Mouse (Mus musculus) intestine, embryonic 16.5 days (tissue): ENCODE data around the gene Atp4b. TPM values are rescaled to one million over a fixed set of nuclear protein-coding genes. Genes with fewer than 3 reads are reported as not detected.

ENCODE experiments used
- ATAC-seq: fragments of 200-750 bp; cut with Nextera tagmentation; 2 replicates; pipeline ENCODE4 v1.8.0; 2017; ENCODE audit warnings: moderate TSS enrichment, moderate library complexity
- H3K27ac ChIP-seq: fragments of 300-500 bp; sonication (generic); 2 replicates; pipeline ENCODE4 v1.5.1; 2014; ENCODE audit warnings: mild to moderate bottlenecking, low read length
- H3K27me3 ChIP-seq: fragments of 300-500 bp; sonication (generic); replicated peaks from 2 replicates; pipeline ENCODE4 v1.6.1; 2014; ENCODE audit warnings: low read length, control low read depth, mixed read lengths; ENCODE audit not compliant: control insufficient read depth, insufficient read depth
- H3K36me3 ChIP-seq: fragments of 300-500 bp; sonication (generic); 2 replicates; pipeline ENCODE4 v1.6.1; 2014; ENCODE audit warnings: low read length, control low read depth; ENCODE audit not compliant: control insufficient read depth, insufficient read depth
- H3K4me1 ChIP-seq: fragments of 300-500 bp; sonication (generic); 2 replicates; pipeline ENCODE4 v1.6.1; 2014; ENCODE audit warnings: low read length, control low read depth, mixed read lengths; ENCODE audit not compliant: control insufficient read depth, insufficient read depth
- H3K4me2 ChIP-seq: fragments of 300-500 bp; sonication (generic); 2 replicates; pipeline ENCODE4 v1.6.1; 2014; ENCODE audit warnings: low read depth, low read length, control low read depth
- H3K4me3 ChIP-seq: fragments of 300-500 bp; sonication (generic); 2 replicates; pipeline ENCODE4 v1.5.1; 2014; ENCODE audit warnings: mild to moderate bottlenecking, low read length
- H3K9ac ChIP-seq: fragments of 300-500 bp; sonication (generic); 2 replicates; pipeline ENCODE4 v1.6.1; 2014; ENCODE audit warnings: low read depth, low read length
- H3K9me3 ChIP-seq: fragments of 300-500 bp; sonication (generic); 2 replicates; pipeline ENCODE4 v1.6.1; 2016; ENCODE audit warnings: low read length, control low read depth; ENCODE audit not compliant: control insufficient read depth
- WGBS: fragments of 180-500 bp; shearing (Covaris S2); extraction: QIAGEN DNeasy Blood & Tissue Kit; methylation state at CpG from one replicate; pipeline ENCODE4 v1.1.7; 2014; 5-methylcytosine and 5-hydroxymethylcytosine counted together
- polyA plus RNA-seq: library from polyadenylated mRNA; unstranded; fragments of >200 nt; fragmentation: Nextera tagmentation; extraction: Ambion mirVana; gene quantifications from 2 replicates; pipeline ENCODE4 v1.2.1, GENCODE M21; 2015

Gene Atp4b
- polyA plus RNA-seq, 1 experiment from 2014 or later, result not detected

DNA sequence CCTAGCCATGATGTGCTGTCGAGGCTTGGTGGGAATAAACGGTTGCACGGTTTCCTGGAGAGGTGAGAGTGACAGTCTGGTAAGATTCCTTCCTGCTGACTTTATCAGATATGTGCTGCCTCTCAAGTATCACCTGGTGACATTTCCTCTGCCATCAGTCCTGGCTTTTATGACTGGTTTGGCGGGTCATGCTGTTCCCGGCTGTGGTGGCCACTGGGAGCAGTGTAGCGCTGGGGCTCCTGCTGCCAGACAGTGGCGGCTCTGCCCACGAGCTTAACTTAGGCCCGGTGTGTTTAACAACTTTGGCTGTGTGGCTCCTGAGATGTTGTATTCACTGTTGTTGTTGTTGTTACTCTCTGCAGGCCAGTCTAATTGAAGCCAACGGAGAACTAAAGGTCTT is 39.9 kb downstream of the Atp4b start:
- no peak overlapping the region for H3K9ac ChIP-seq
- H3K9me3 ChIP-seq, result no peaks in the 10 kb centered on the region
- H3K4me3 ChIP-seq, result no peak overlapping the region
- no peak overlapping the region for H3K27ac ChIP-seq
- H3K4me1 ChIP-seq, result peaks cover 2% of the 10 kb centered on the region; the same call in 1 of the 2 replicates
- WGBS, result 66% methylated on average over 10 of the region's 10 CpGs
- no peak overlapping the region for H3K4me2 ChIP-seq
- no peaks in the 10 kb centered on the region for H3K27me3 ChIP-seq
- peaks cover 34% of the 10 kb centered on the region for H3K36me3 ChIP-seq
- ATAC-seq, result no peak

DNA sequence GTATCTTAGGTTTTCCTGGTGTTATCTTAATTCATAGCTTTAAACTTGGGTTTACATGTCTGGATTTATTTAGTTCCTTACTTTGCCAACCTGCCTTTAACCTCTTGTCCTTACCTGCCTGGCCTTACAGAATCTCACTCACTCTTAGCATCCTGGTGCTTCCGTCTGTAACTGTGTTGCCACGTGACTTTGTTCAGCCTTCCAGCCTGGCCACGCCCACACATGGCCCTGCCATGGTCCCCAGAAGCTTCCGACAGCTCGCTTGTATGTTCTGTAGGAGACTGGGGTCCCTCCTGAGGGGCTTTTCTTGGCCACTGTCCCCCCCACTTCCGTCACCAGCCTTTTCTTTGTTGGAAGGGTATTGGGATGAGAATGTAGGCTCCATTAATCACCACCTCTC is 40.4 kb downstream of the Atp4b start:
- no peaks in the 10 kb centered on the region for H3K27me3 ChIP-seq
- H3K4me2 ChIP-seq, result no peak overlapping the region
- peaks cover 30% of the 10 kb centered on the region for H3K36me3 ChIP-seq
- H3K9me3 ChIP-seq, result no peaks in the 10 kb centered on the region
- peaks cover 7% of the 10 kb centered on the region for H3K4me1 ChIP-seq
- H3K9ac ChIP-seq, result no peak overlapping the region
- H3K27ac ChIP-seq, result no peak overlapping the region
- 75% methylated on average over 6 of the region's 6 CpGs for WGBS
- no peak for ATAC-seq
- H3K4me3 ChIP-seq, result no peak overlapping the region

- Histone ChIP-seq H3K27me3 (no peaks in the 10 kb centered on the region), H3K4me3 (no peak overlapping the region), H3K27ac (no peak overlapping the region), H3K9ac (no peak overlapping the region), H3K4me1 (peaks cover 7% of the 10 kb centered on the region), H3K4me2 (no peak overlapping the region), H3K9me3 (no peaks in the 10 kb centered on the region), H3K36me3 (peaks cover 13% of the 10 kb centered on the region)
- ATAC-seq, result no peak
- 80% methylated on average over 4 of the region's 4 CpGs for WGBS
Observed at GRCm38 (mm10) chr8:13353883-13354282, 42.7 kb downstream of the Atp4b start.

DNA sequence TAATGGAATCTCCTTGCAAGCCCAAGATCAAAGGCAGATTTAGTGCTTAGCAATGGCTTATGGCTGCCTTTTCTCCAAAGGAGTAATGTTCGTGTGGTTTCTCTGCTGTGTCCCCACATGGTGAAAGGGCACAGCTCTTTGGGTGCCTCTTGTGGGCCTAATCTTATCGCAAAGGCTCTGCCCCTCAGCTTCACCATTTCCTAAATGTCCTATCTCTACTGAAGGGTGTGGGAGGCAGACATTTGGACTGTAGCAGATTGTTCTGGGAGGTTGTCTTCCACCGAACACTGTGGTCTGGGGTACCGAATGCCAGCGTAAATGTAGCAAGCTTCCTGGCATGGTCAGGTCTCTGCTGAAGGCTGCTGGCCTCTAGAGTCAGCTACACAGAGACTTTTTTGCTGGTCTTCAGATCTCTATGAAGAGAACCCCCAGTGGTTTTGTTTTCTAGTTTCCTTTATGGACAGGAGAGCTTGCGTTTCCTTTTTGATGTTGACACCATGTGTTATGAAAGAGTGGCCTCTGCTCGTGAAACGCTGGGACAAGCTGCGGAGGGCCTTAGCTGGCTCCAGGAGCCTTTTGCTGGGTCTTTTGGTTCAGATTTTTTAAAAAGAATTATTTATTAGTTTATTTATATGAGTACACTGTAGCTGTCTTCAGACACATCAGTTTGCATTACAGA is 43.3 kb downstream of the Atp4b start:
- WGBS, result 86% methylated on average over 9 of the region's 9 CpGs
- Histone ChIP-seq H3K27me3 (no peaks in the 10 kb centered on the region), H3K4me1 (peaks cover 7% of the 10 kb centered on the region), H3K9ac (no peak overlapping the region), H3K36me3 (peaks cover 10% of the 10 kb centered on the region), H3K4me2 (no peak overlapping the region), H3K9me3 (no peaks in the 10 kb centered on the region), H3K4me3 (no peak overlapping the region), H3K27ac (no peak overlapping the region)
- ATAC-seq, result no peak

DNA sequence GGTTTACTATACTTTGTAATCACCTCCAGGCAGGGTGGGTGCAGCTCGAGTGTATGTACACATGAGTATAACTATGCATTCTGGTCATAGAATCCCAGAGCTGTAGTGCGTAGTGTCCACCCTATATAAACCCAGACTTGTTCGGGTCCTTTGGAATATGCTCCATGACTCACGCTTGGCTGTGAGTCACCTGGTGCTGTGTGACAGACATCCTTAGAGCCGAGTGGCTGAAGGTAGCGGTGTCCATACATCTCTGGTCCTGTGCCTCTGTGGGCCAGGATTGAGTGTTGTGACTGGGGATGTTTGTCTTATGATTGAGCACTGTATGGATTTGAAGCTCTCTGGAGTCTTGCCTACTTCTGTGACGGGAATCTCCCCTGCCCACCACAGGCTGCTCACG is 44.0 kb downstream of the Atp4b start:
- H3K9me3 ChIP-seq, result no peaks in the 10 kb centered on the region
- peaks cover 10% of the 10 kb centered on the region for H3K36me3 ChIP-seq
- WGBS, result 80% methylated on average over 8 of the region's 8 CpGs
- no peak overlapping the region for H3K27ac ChIP-seq
- peaks cover 7% of the 10 kb centered on the region for H3K4me1 ChIP-seq
- ATAC-seq, result no peak
- H3K4me2 ChIP-seq, result no peak overlapping the region
- no peaks in the 10 kb centered on the region for H3K27me3 ChIP-seq
- no peak overlapping the region for H3K9ac ChIP-seq
- H3K4me3 ChIP-seq, result no peak overlapping the region

DNA sequence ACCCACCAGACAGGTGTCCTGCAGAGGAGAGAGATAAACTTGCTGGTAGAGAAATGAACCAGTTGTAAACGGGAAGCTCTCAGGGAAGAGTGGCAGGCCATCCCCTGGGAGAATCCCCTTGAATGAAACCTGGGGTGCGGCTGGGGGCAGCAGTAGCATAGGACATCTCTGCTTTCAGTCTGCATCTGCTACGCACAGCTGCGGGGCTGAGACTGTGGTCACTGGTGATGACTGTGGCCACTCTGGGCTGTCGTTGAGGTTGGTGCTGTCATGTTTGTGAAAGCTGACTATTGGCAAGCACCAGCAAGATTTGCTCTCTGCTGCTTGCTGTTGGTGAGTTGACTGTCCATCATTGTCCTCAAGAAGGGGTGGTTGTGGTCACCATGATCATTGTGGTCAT is 45.0 kb downstream of the Atp4b start:
- ATAC-seq, result no peak
- no peak overlapping the region for H3K4me2 ChIP-seq
- H3K9ac ChIP-seq, result no peak overlapping the region
- 77% methylated on average over 5 of the region's 5 CpGs for WGBS
- H3K27me3 ChIP-seq, result no peaks in the 10 kb centered on the region
- no peak overlapping the region for H3K27ac ChIP-seq
- no peaks in the 10 kb centered on the region for H3K9me3 ChIP-seq
- peaks cover 11% of the 10 kb centered on the region for H3K36me3 ChIP-seq
- H3K4me1 ChIP-seq, result peaks cover 7% of the 10 kb centered on the region
- no peak overlapping the region for H3K4me3 ChIP-seq

DNA sequence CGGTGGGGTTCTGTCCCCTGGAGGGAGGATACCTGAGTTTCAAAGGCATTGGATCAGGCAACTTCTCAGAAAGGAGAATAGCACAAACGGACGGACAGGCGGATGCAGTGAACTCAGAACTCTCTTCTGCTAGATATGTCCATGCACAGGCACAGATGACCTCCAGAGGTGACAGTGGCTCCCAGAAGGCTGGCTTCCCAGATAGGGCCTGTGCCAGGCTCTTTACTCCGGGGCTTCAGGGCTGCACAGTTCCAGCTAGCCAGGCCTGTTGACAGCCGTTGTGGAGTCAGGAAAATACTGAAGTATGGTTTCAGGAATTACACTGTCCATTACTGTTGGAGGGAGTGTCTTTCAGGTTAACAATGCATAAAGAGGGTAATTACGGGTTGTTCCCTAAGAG is 46.6 kb downstream of the Atp4b start:
- 87% methylated on average over 7 of the region's 7 CpGs for WGBS
- no peak for ATAC-seq

GRCm38 (mm10) chr8:13343134-13343533 is 53.5 kb downstream of the Atp4b start:
- no peak for ATAC-seq
- Histone ChIP-seq H3K27me3 (no peaks in the 10 kb centered on the region), H3K9me3 (no peaks in the 10 kb centered on the region), H3K27ac (no peak overlapping the region), H3K4me2 (no peak overlapping the region), H3K36me3 (peaks cover 15% of the 10 kb centered on the region; the same call in 1 of the 2 replicates), H3K4me3 (no peak overlapping the region), H3K9ac (no peak overlapping the region), H3K4me1 (peaks cover 11% of the 10 kb centered on the region)
- WGBS, result 91% methylated on average over 4 of the region's 4 CpGs

More for the DNA sequence above, 46.6 kb downstream of the Atp4b start:
- Histone ChIP-seq H3K9me3 (no peaks in the 10 kb centered on the region), H3K4me1 (peaks cover 7% of the 10 kb centered on the region), H3K36me3 (peaks cover 9% of the 10 kb centered on the region), H3K27ac (no peak overlapping the region), H3K9ac (no peak overlapping the region), H3K27me3 (no peaks in the 10 kb centered on the region), H3K4me3 (no peak overlapping the region), H3K4me2 (no peak overlapping the region)

DNA sequence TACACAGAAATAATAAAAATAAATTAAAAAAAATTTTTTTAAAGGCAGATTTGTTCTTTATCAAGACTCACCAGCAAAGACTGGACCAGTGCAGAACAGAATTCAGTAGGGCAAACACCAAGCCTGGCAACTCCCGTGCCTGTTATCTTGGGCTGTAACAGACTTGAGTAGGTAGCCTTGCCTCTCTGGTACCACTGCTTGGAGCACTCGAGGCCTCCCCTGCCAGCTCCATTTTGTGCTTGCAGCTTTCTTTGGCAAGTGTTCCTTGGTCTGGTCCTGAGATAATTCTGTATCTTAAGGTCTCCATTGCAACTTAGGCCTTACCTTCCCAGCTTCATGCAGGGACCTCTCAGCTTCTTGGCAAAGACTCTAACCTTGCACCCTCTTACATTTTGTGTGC is 54.3 kb downstream of the Atp4b start:
- Histone ChIP-seq H3K4me2 (no peak overlapping the region), H3K9me3 (no peaks in the 10 kb centered on the region), H3K9ac (no peak overlapping the region), H3K27ac (no peak overlapping the region), H3K4me3 (no peak overlapping the region), H3K27me3 (no peaks in the 10 kb centered on the region), H3K36me3 (peaks cover 10% of the 10 kb centered on the region; the same call in 1 of the 2 replicates), H3K4me1 (peaks cover 17% of the 10 kb centered on the region)
- no peak for ATAC-seq
- 73% methylated on average over 2 of the region's 2 CpGs for WGBS

- no peak overlapping the region for H3K4me2 ChIP-seq
- no peaks in the 10 kb centered on the region for H3K9me3 ChIP-seq
- H3K27ac ChIP-seq, result no peak overlapping the region
- ATAC-seq, result no peak
- no peaks in the 10 kb centered on the region for H3K27me3 ChIP-seq
- H3K36me3 ChIP-seq, result peaks cover 10% of the 10 kb centered on the region; the same call in 1 of the 2 replicates
- peaks cover 17% of the 10 kb centered on the region for H3K4me1 ChIP-seq
- H3K9ac ChIP-seq, result 0 out of 2 replicates have a peak overlapping the region, but pooled peaks have one; percentile 96
- H3K4me3 ChIP-seq, result no peak overlapping the region
- WGBS, result 90% methylated on average over 8 of the region's 8 CpGs
Observed at GRCm38 (mm10) chr8:13340650-13341049, 56.0 kb downstream of the Atp4b start.
